Mouse (Mus musculus): ENCODE measurements around the gene Sipa1l1. TPM values are rescaled to one million over a fixed set of nuclear protein-coding genes. Genes with fewer than 3 reads are reported as not detected.

Gene Sipa1l1
- polyA plus RNA-seq, 1 experiment: 35.1 TPM

- peaks cover 10% of the 10 kb centered on the region; the same call in 1 of the 2 replicates for H3K4me1 ChIP-seq (ENCODE audit: control insufficient read depth, insufficient read depth, low read length)
- TF ChIP-seq POLR2A (IDR thresholded peaks at IDR 0.05; ENCODE audit: borderline replicate concordance, insufficient read depth, low read length) (no peak), CTCF (IDR thresholded peaks at IDR 0.05; ENCODE audit: borderline replicate concordance, insufficient read depth, low read depth, low read length) (no peak)
- no peak overlapping the region for H3K4me3 ChIP-seq (replicated peaks; ENCODE audit: insufficient read depth, low read depth, low read length)
- H3K27me3 ChIP-seq (ENCODE audit: control insufficient read depth, insufficient read depth, low read length): no peaks in the 10 kb centered on the region
- no peak for DNase-seq
- WGBS: 76% methylated on average over 8 of the region's 8 CpGs
- no peak overlapping the region for H3K27ac ChIP-seq (ENCODE audit: insufficient read depth, low read length)
Observed at GRCm38 (mm10) chr12:82419027-82419426, 249.9 kb downstream of the Sipa1l1 start.

DNA sequence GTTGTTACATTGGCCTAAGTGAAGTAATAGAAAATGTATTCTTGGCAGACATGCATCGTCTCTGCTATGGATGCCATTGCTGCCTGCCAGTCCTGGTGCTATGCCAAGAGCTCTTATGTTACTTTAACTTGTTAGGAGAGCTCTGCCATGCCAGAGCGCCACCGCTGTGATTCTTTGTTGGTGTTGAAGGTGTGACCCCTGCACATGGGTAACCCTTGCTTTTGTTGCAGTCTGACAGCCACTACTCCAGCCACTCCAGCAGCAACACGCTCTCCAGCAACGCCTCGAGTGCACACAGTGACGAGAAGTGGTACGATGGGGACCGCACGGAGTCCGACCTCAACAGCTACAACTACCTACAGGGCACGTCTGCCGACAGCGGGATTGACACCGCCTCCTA lies 255.7 kb downstream of the Sipa1l1 start:
- Histone ChIP-seq H3K4me3 (replicated peaks; ENCODE audit: insufficient read depth, low read depth, low read length) (no peak overlapping the region), H3K27ac (ENCODE audit: insufficient read depth, low read length) (no peak overlapping the region)
- 61% methylated on average over 15 of the region's 15 CpGs for WGBS

GRCm38 (mm10) chr12:82425853-82426252 lies 256.7 kb downstream of the Sipa1l1 start:
- WGBS: 94% methylated on average over 11 of the region's 11 CpGs
- Histone ChIP-seq H3K27ac (ENCODE audit: insufficient read depth, low read length) (no peak overlapping the region), H3K4me1 (ENCODE audit: control insufficient read depth, insufficient read depth, low read length) (no peaks in the 10 kb centered on the region), H3K4me3 (replicated peaks; ENCODE audit: insufficient read depth, low read depth, low read length) (no peak overlapping the region), H3K27me3 (ENCODE audit: control insufficient read depth, insufficient read depth, low read length) (no peaks in the 10 kb centered on the region)
- no peak for DNase-seq
- TF ChIP-seq CTCF (IDR thresholded peaks at IDR 0.05; ENCODE audit: borderline replicate concordance, insufficient read depth, low read depth, low read length): no peak
- no peak for TF ChIP-seq POLR2A (IDR thresholded peaks at IDR 0.05; ENCODE audit: borderline replicate concordance, insufficient read depth, low read length)

More for the DNA sequence above, 255.7 kb downstream of the Sipa1l1 start:
- TF ChIP-seq CTCF (IDR thresholded peaks at IDR 0.05; ENCODE audit: borderline replicate concordance, insufficient read depth, low read depth, low read length) (no peak), POLR2A (IDR thresholded peaks at IDR 0.05; ENCODE audit: borderline replicate concordance, insufficient read depth, low read length) (no peak)
- no peak for DNase-seq
- Histone ChIP-seq H3K4me1 (ENCODE audit: control insufficient read depth, insufficient read depth, low read length) (no peaks in the 10 kb centered on the region), H3K27me3 (ENCODE audit: control insufficient read depth, insufficient read depth, low read length) (no peaks in the 10 kb centered on the region)

DNA sequence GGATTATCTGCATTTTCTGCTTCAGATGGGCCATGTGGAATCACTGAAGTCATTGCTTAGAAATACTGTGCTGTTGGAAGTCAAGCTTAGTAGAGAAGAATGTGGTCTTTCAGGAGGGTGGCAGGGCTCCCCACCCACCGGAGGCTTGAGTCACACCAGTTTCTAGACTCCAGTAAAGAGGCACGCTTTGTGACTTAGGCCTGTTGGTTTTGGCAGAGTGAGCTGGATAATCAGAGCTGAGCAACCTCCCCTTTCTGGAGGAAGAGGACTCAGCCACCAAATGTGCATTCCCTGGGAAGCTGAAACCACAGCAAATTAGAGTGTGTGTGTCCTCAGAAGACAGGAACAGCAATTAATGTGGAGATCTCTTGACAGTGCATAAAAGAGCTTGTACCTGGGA lies 258.3 kb downstream of the Sipa1l1 start:
- Histone ChIP-seq H3K27ac (ENCODE audit: insufficient read depth, low read length) (no peak overlapping the region), H3K4me3 (replicated peaks; ENCODE audit: insufficient read depth, low read depth, low read length) (no peak overlapping the region), H3K4me1 (ENCODE audit: control insufficient read depth, insufficient read depth, low read length) (no peaks in the 10 kb centered on the region), H3K27me3 (ENCODE audit: control insufficient read depth, insufficient read depth, low read length) (no peaks in the 10 kb centered on the region)
- WGBS: 77% methylated on average over 2 of the region's 2 CpGs
- no peak for TF ChIP-seq POLR2A (IDR thresholded peaks at IDR 0.05; ENCODE audit: borderline replicate concordance, insufficient read depth, low read length)
- no peak for TF ChIP-seq CTCF (IDR thresholded peaks at IDR 0.05; ENCODE audit: borderline replicate concordance, insufficient read depth, low read depth, low read length)
- no peak for DNase-seq

GRCm38 (mm10) chr12:82428466-82428865 lies 259.3 kb downstream of the Sipa1l1 start:
- TF ChIP-seq POLR2A (IDR thresholded peaks at IDR 0.05; ENCODE audit: borderline replicate concordance, insufficient read depth, low read length): no peak
- TF ChIP-seq CTCF (IDR thresholded peaks at IDR 0.05; ENCODE audit: borderline replicate concordance, insufficient read depth, low read depth, low read length): no peak
- Histone ChIP-seq H3K4me1 (ENCODE audit: control insufficient read depth, insufficient read depth, low read length) (no peaks in the 10 kb centered on the region), H3K27me3 (ENCODE audit: control insufficient read depth, insufficient read depth, low read length) (no peaks in the 10 kb centered on the region), H3K4me3 (replicated peaks; ENCODE audit: insufficient read depth, low read depth, low read length) (no peak overlapping the region), H3K27ac (ENCODE audit: insufficient read depth, low read length) (no peak overlapping the region)
- DNase-seq: no peak
- whole genome bisulfite sequencing: 94% methylated on average over 9 of the region's 9 CpGs

DNA sequence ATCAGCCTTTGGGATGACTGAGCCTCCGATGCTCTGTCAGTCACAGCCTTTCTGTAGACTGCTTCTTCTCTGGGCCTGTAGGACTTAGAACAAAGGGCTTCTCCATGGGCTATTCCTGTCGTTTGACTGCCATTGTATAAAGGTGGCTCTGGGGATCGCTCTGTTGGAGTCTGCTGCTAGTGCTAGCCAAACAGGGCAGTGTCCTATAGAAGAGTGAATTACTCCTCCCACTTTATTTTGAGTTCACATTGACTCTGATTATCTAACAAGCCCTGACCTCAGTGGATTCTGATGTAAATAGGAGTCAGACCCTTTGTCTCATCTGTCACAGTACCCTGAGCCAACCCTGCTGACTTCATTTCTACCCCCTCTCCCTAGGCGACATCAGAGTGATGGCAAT lies 264.2 kb downstream of the Sipa1l1 start:
- 46% methylated on average over 4 of the region's 4 CpGs for WGBS
- Histone ChIP-seq H3K4me3 (replicated peaks; ENCODE audit: insufficient read depth, low read depth, low read length) (no peak overlapping the region), H3K4me1 (ENCODE audit: control insufficient read depth, insufficient read depth, low read length) (no peaks in the 10 kb centered on the region; the same call in 1 of the 2 replicates), H3K27me3 (ENCODE audit: control insufficient read depth, insufficient read depth, low read length) (no peaks in the 10 kb centered on the region), H3K27ac (ENCODE audit: insufficient read depth, low read length) (no peak overlapping the region)
- TF ChIP-seq CTCF (IDR thresholded peaks at IDR 0.05; ENCODE audit: borderline replicate concordance, insufficient read depth, low read depth, low read length): no peak
- no peak for TF ChIP-seq POLR2A (IDR thresholded peaks at IDR 0.05; ENCODE audit: borderline replicate concordance, insufficient read depth, low read length)
- DNase-seq: no peak

DNA sequence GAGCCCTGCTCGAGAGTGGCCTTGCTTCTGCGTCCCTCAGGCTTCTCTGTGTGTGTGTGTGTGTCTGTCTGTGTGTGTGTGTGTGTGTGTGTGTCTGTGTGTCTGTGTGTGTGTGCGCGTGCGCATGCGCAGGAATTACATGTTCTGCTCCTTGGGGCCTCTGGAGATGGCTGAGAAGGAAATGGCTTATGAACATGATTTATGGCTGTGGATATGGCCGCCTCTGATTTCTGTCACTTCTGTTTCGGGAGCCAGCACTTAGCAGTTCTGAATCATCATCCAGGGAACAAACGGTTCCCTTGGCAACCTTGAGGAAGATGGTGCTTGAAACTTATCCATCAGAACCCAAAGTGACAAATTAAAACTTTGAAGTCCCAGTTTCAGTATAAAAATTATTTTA lies 265.5 kb downstream of the Sipa1l1 start:
- WGBS: 83% methylated on average over 9 of the region's 9 CpGs
- no peak overlapping the region for H3K27ac ChIP-seq (ENCODE audit: insufficient read depth, low read length)

DNA sequence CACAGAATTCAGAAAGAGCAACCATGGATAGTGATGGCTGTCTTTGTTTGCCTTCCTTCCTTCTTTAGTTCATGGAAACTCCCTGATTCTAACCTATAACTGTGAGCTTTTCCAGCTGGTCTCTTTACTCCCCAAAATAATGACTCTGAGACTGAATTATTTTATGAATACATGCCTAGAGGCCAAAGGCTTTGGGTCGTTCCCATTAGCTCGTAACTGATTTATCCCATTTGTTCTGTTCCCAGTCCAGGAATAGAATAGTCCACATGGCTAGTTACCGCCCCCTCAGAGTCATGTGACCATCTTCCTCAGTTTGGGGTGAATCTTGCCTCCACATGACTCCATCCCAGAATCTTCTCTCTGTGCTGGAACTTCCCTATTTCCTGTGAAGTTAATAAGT lies 272.4 kb downstream of the Sipa1l1 start:
- Histone ChIP-seq H3K4me3 (replicated peaks; ENCODE audit: insufficient read depth, low read depth, low read length) (no peak overlapping the region), H3K4me1 (ENCODE audit: control insufficient read depth, insufficient read depth, low read length) (no peaks in the 10 kb centered on the region; the same call in 1 of the 2 replicates), H3K27me3 (ENCODE audit: control insufficient read depth, insufficient read depth, low read length) (no peaks in the 10 kb centered on the region), H3K27ac (ENCODE audit: insufficient read depth, low read length) (no peak overlapping the region)
- no peak for DNase-seq
- 87% methylated on average over 3 of the region's 3 CpGs for WGBS
- no peak for TF ChIP-seq POLR2A (IDR thresholded peaks at IDR 0.05; ENCODE audit: borderline replicate concordance, insufficient read depth, low read length)
- no peak for TF ChIP-seq CTCF (IDR thresholded peaks at IDR 0.05; ENCODE audit: borderline replicate concordance, insufficient read depth, low read depth, low read length)

More for the DNA sequence above, 265.5 kb downstream of the Sipa1l1 start:
- Histone ChIP-seq H3K4me3 (replicated peaks; ENCODE audit: insufficient read depth, low read depth, low read length) (no peak overlapping the region), H3K27me3 (ENCODE audit: control insufficient read depth, insufficient read depth, low read length) (no peaks in the 10 kb centered on the region), H3K4me1 (ENCODE audit: control insufficient read depth, insufficient read depth, low read length) (no peaks in the 10 kb centered on the region; the same call in 1 of the 2 replicates)
- DNase-seq: no peak
- TF ChIP-seq POLR2A (IDR thresholded peaks at IDR 0.05; ENCODE audit: borderline replicate concordance, insufficient read depth, low read length) (no peak), CTCF (IDR thresholded peaks at IDR 0.05; ENCODE audit: borderline replicate concordance, insufficient read depth, low read depth, low read length) (no peak)

Data from cerebellum, adult 2 months (tissue).